Mouse (Mus musculus): ENCODE data around the gene Fdx1l.

GRCm38 (mm10) chr9:21036161-21036560, 37.3 kb downstream of the Fdx1l start:
- TF ChIP-seq EP300 (IDR thresholded peaks at IDR 0.05; ENCODE audit: low read depth in 1 of 2, low read length in 2 of 2) (no peak), CTCF (IDR thresholded peaks at IDR 0.05 in 2 of 3, conservative IDR thresholded peaks at IDR 0.05 in 1 of 3; ENCODE audit: control insufficient read depth in 1 of 3, insufficient read depth in 1 of 3, low read depth in 2 of 3, low read length in 3 of 3, poor library complexity in 1 of 3, severe bottlenecking in 1 of 3) (no peak), MYC (IDR thresholded peaks at IDR 0.05; ENCODE audit: low read depth, low read length) (no peak), MXI1 (IDR thresholded peaks at IDR 0.05; ENCODE audit: low read depth, low read length) (no peak), SMC3 (IDR thresholded peaks at IDR 0.05; ENCODE audit: low read depth, low read length) (no peak), POLR2A (IDR thresholded peaks at IDR 0.05; ENCODE audit: control insufficient read depth in 1 of 2, insufficient read depth in 1 of 2, low read depth in 1 of 2, low read length in 2 of 2, poor library complexity in 1 of 2) (no peak), RAD21 (IDR thresholded peaks at IDR 0.05; ENCODE audit: low read depth, low read length) (no peak), ZMIZ1 (IDR thresholded peaks at IDR 0.05; ENCODE audit: low read depth, low read length) (no peak), SIN3A (IDR thresholded peaks at IDR 0.05; ENCODE audit: low read length) (no peak), USF2 (IDR thresholded peaks at IDR 0.05; ENCODE audit: borderline replicate concordance in 1 of 2, insufficient read depth in 1 of 2, low read depth in 1 of 2, low read length in 2 of 2) (no peak), GATA1 (IDR thresholded peaks at IDR 0.05; ENCODE audit: low read depth, low read length) (no peak), USF1 (IDR thresholded peaks at IDR 0.05; ENCODE audit: low read depth, low read length) (no peak), CHD2 (IDR thresholded peaks at IDR 0.05; ENCODE audit: low read length) (no peak)

All from MEL (cell line).